Mouse (Mus musculus): ENCODE measurements at regions not wholly inside any gene's neighbourhood (a gene's known extent, or its start where the extent isn't known, plus 50 kb on each side); places are given as distances from the start of the nearest gene placed in this dataset.

- TF ChIP-seq GATA1 (IDR thresholded peaks at IDR 0.05; ENCODE audit: borderline replicate concordance, low read length): no peak
- no peak for TF ChIP-seq FLI1 (IDR thresholded peaks at IDR 0.05; ENCODE audit: low read length)
These were observed 82.4 kb upstream of the Cdkn2b start for GRCm38 (mm10) chr4:89393251-89393711.
